Mouse (Mus musculus) lung, postnatal 0 days (tissue): ENCODE data around the gene Fam160a1. TPM values are rescaled to one million over a fixed set of nuclear protein-coding genes. Genes with fewer than 3 reads are reported as not detected.

Experiments used
- ATAC-seq: fragments of 200-750 bp; cut with Nextera tagmentation; 2 replicates; pipeline ENCODE4 v1.8.0; 2017; ENCODE audit warnings: moderate library complexity
- DNase-seq: peaks from one replicate; pipeline ENCODE4 v3.0.0-alpha.2; 2016; ENCODE audit warnings: low spot score
- H3K27ac ChIP-seq: fragments of 300-500 bp; sonication (generic); 2 replicates; pipeline ENCODE4 v1.5.1; 2014; ENCODE audit warnings: antibody characterized with exemption, mild to moderate bottlenecking, low read length, mixed read lengths
- H3K27me3 ChIP-seq: fragments of 300-500 bp; sonication (generic); replicated peaks from 2 replicates; pipeline ENCODE4 v1.6.1; 2014; ENCODE audit warnings: low read length, mixed read lengths; ENCODE audit not compliant: insufficient read depth
- H3K36me3 ChIP-seq: fragments of 300-500 bp; sonication (generic); 2 replicates; pipeline ENCODE4 v1.6.1; 2014; ENCODE audit warnings: low read length, mixed read lengths; ENCODE audit not compliant: insufficient read depth
- H3K4me1 ChIP-seq: fragments of 300-500 bp; sonication (generic); 2 replicates; pipeline ENCODE4 v1.6.1; 2014; ENCODE audit warnings: antibody characterized with exemption, low read depth, low read length, mixed read lengths; ENCODE audit not compliant: insufficient read depth
- H3K4me2 ChIP-seq: fragments of 300-500 bp; sonication (generic); replicated peaks from 2 replicates; pipeline ENCODE4 v1.6.1; 2014; ENCODE audit warnings: low read depth, mild to moderate bottlenecking, low read length, moderate library complexity, mixed read lengths
- H3K4me3 ChIP-seq: fragments of 300-500 bp; sonication (generic); 2 replicates; pipeline ENCODE4 v1.5.1; 2014; ENCODE audit warnings: low read depth, low read length
- H3K9ac ChIP-seq: fragments of 300-500 bp; sonication (generic); replicated peaks from 2 replicates; pipeline ENCODE4 v1.6.1; 2014; ENCODE audit warnings: low read depth, mild to moderate bottlenecking
- H3K9me3 ChIP-seq: fragments of 300-500 bp; sonication (generic); 2 replicates; pipeline ENCODE4 v1.6.1; 2016; ENCODE audit warnings: low read length, mixed read lengths
- CTCF ChIP-seq: IDR thresholded peaks from 2 replicates; pipeline ENCODE4 v1.5.1; 2016; ENCODE audit warnings: antibody characterized with exemption, mild to moderate bottlenecking
- EP300 ChIP-seq: IDR thresholded peaks from 2 replicates; pipeline ENCODE4 v1.6.1; 2016; ENCODE audit warnings: antibody characterized with exemption, mild to moderate bottlenecking, control low read depth
- WGBS: fragments of 180-500 bp; shearing (Covaris S2); extraction: QIAGEN DNeasy Blood & Tissue Kit; methylation state at CpG from one replicate; pipeline ENCODE4 v1.1.7; 2014; 5-methylcytosine and 5-hydroxymethylcytosine counted together
- polyA plus RNA-seq: library from polyadenylated mRNA; unstranded; fragments of >200 nt; fragmentation: Nextera tagmentation; extraction: Ambion mirVana; gene quantifications from 2 replicates; pipeline ENCODE4 v1.2.1, GENCODE M21; 2015

Gene Fam160a1
- polyA plus RNA-seq, 1 experiment from 2014 or later: 4.6 TPM

GRCm38 (mm10) chr3:85685271-85685670 is 131.8 kb downstream of the Fam160a1 start:
- Histone ChIP-seq H3K9me3 (no peaks in the 10 kb centered on the region), H3K4me1 (no peaks in the 10 kb centered on the region), H3K4me3 (no peak overlapping the region), H3K4me2 (no peak overlapping the region), H3K9ac (no peak overlapping the region), H3K27me3 (no peaks in the 10 kb centered on the region), H3K27ac (no peak overlapping the region), H3K36me3 (no peaks in the 10 kb centered on the region)
- TF ChIP-seq CTCF: no peak
- TF ChIP-seq EP300: no peak
- DNase-seq: no peak
- WGBS: 84% methylated on average over 8 of the region's 8 CpGs
- ATAC-seq: no peak

GRCm38 (mm10) chr3:85683618-85684017 is 133.5 kb downstream of the Fam160a1 start:
- H3K27ac ChIP-seq: no peak overlapping the region
- H3K36me3 ChIP-seq: no peaks in the 10 kb centered on the region
- ATAC-seq (no peak), DNase-seq (no peak)
- WGBS: 85% methylated on average over 5 of the region's 5 CpGs
- no peaks in the 10 kb centered on the region for H3K4me1 ChIP-seq
- no peak for TF ChIP-seq EP300
- no peak overlapping the region for H3K4me2 ChIP-seq
- no peaks in the 10 kb centered on the region for H3K9me3 ChIP-seq
- no peak overlapping the region for H3K4me3 ChIP-seq
- no peak overlapping the region for H3K9ac ChIP-seq
- no peaks in the 10 kb centered on the region for H3K27me3 ChIP-seq

GRCm38 (mm10) chr3:85681136-85681535 is 136.0 kb downstream of the Fam160a1 start:
- no peaks in the 10 kb centered on the region for H3K9me3 ChIP-seq
- no peak for ATAC-seq
- no peak overlapping the region for H3K27ac ChIP-seq
- H3K36me3 ChIP-seq: no peaks in the 10 kb centered on the region
- 85% methylated on average over 7 of the region's 7 CpGs for WGBS
- no peak overlapping the region for H3K9ac ChIP-seq
- TF ChIP-seq CTCF (no peak), EP300 (no peak)
- H3K27me3 ChIP-seq: no peaks in the 10 kb centered on the region
- H3K4me1 ChIP-seq: no peaks in the 10 kb centered on the region
- DNase-seq: no peak
- no peak overlapping the region for H3K4me3 ChIP-seq
- no peak overlapping the region for H3K4me2 ChIP-seq

- no peak for DNase-seq
- TF ChIP-seq EP300 (no peak), CTCF (no peak)
- Histone ChIP-seq H3K36me3 (no peaks in the 10 kb centered on the region), H3K9ac (no peak overlapping the region), H3K27me3 (no peaks in the 10 kb centered on the region), H3K4me2 (no peak overlapping the region), H3K4me1 (no peaks in the 10 kb centered on the region), H3K4me3 (no peak overlapping the region), H3K27ac (no peak overlapping the region), H3K9me3 (no peaks in the 10 kb centered on the region)
- 87% methylated on average over 5 of the region's 5 CpGs for WGBS
- no peak for ATAC-seq
Measured at GRCm38 (mm10) chr3:85679960-85680359, 137.1 kb downstream of the Fam160a1 start.

DNA sequence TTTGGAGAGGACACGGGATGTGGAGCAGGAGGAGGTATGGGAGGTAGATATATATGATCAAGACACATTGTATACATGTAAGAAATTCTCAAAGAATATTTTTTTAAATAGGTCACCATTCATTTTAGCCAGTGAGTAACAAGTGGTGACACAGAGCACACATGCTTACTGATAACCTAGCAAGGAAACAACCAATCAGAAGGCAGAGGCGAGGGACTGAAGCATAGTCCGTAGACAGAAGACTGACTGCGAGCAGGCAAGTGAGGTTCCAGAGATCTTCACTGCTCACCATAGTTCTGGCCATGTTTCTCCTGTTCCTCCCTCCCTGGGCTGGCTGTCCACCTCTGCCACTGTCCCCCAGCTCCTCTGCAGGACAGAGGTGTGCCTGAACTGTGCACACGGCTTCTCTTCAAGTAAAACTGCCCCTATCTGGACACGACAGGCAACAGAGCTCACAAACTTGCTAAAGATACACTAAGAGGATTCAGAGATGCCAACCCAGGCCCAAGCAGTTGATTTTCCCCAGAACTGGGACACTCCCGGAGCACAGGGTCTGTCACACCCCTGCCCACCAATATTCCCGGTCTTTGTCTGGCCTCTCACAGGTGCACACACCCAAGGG is 137.7 kb downstream of the Fam160a1 start:
- no peak overlapping the region for H3K4me3 ChIP-seq
- DNase-seq (no peak), ATAC-seq (no peak)
- H3K27ac ChIP-seq: no peak overlapping the region
- 70% methylated on average over 8 of the region's 8 CpGs for WGBS
- no peaks in the 10 kb centered on the region for H3K9me3 ChIP-seq
- no peaks in the 10 kb centered on the region for H3K4me1 ChIP-seq
- H3K36me3 ChIP-seq: no peaks in the 10 kb centered on the region
- no peak for TF ChIP-seq EP300
- no peak for TF ChIP-seq CTCF
- no peaks in the 10 kb centered on the region for H3K27me3 ChIP-seq
- H3K9ac ChIP-seq: no peak overlapping the region
- H3K4me2 ChIP-seq: no peak overlapping the region

DNA sequence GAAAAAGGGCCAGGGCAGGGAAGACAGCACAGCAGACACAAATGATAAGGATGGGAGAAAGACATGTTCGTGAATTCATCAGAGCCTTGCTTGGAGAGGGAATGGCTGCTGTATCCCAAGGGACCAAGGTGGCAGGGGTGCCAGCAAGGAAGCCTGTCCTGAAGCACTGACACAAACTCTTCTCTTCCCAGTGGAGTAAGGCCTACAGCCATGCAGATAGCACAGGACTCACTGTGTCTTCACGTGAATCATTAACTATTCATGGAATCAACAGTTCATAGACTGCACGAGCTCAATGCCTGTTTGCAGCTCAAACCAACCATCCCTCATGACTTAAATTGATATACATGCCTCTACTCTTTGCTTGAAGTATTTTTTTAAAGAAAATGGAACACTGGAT is 139.1 kb downstream of the Fam160a1 start:
- no peaks in the 10 kb centered on the region for H3K27me3 ChIP-seq
- H3K4me1 ChIP-seq: no peaks in the 10 kb centered on the region
- ATAC-seq (no peak), DNase-seq (no peak)
- TF ChIP-seq EP300 (no peak), CTCF (no peak)
- H3K27ac ChIP-seq: no peak overlapping the region
- no peaks in the 10 kb centered on the region for H3K9me3 ChIP-seq
- no peak overlapping the region for H3K4me2 ChIP-seq
- no peak overlapping the region for H3K9ac ChIP-seq
- H3K36me3 ChIP-seq: 0 out of 2 replicates have a peak, but pooled peaks cover 3% of the 10 kb centered on the region
- 74% methylated on average over 3 of the region's 3 CpGs for WGBS
- H3K4me3 ChIP-seq: no peak overlapping the region

- WGBS: 48% methylated on average over 8 of the region's 8 CpGs
- Histone ChIP-seq H3K9ac (no peak overlapping the region), H3K4me1 (no peaks in the 10 kb centered on the region), H3K4me3 (no peak overlapping the region), H3K36me3 (0 out of 2 replicates have a peak, but pooled peaks cover 5% of the 10 kb centered on the region), H3K27ac (no peak overlapping the region), H3K9me3 (no peaks in the 10 kb centered on the region), H3K27me3 (no peaks in the 10 kb centered on the region), H3K4me2 (no peak overlapping the region)
- TF ChIP-seq EP300 (no peak), CTCF (no peak)
- DNase-seq: no peak
- no peak for ATAC-seq
Measured at GRCm38 (mm10) chr3:85677133-85677532, 140.0 kb downstream of the Fam160a1 start.
